Mouse (Mus musculus): ENCODE data around the gene Pard3.

The Pard3 gene

DNA sequence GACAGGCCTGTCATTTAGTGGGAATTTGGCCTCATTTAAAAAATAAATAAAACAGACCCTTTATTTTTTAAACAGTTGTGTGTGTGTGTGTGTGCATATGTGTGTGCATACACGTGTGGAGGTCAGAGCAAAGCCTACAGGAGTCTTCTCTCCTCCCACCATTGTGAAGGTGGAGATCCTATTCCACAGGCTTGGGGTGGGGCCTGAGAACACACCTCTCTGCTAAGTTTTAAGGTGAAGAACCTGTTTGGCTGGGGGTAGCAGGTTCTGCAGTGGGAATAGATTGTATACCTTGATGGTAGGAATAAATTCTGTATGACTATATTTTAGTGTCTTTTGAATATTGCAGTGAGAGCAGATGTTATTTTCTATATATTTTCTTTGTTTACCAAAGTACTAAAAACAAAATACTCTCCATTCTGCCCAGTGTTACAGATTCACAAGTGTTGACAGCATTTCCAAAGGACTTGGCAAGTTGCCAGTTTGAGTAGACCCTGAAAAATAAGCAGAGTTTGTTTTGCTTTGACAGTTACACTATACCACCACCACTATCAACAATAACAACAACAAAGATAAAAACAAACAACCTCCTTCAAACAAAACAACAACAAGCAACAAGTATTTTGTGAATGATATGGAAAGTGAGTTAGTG lies 35.9 kb downstream of the Pard3 start:
- DNase-seq (ENCODE audit: low read depth, low spot score) = no peak
- Histone ChIP-seq H3K27me3 (ENCODE audit: control insufficient read depth, insufficient read depth, low read length, poor library complexity, severe bottlenecking) (no peaks in the 10 kb centered on the region), H3K36me3 (ENCODE audit: control insufficient read depth, insufficient read depth, low read length, poor library complexity, severe bottlenecking) (no peaks in the 10 kb centered on the region)

DNA sequence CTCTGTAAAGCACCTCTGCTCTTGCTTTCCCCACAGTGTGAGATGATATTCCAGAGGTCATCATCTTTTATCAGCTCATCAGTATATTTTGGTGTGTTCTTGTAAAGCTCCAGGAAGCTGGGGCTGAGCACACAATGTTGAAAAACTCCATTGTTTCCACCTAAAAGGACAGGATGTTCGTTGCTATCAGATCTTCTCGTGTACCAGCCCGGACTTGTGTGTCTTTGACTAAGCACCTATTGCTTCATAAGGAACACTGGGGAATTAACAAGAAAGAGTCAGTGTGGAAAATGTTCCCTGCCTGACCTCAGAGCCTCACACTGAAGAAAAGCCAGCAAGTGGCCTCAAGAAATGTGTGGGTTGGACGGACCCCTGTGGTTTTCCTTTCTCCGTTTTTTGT lies 39.6 kb downstream of the Pard3 start:
- DNase-seq (ENCODE audit: low read depth, low spot score) = no peak
- Histone ChIP-seq H3K36me3 (ENCODE audit: control insufficient read depth, insufficient read depth, low read length, poor library complexity, severe bottlenecking) (no peaks in the 10 kb centered on the region), H3K27me3 (ENCODE audit: control insufficient read depth, insufficient read depth, low read length, poor library complexity, severe bottlenecking) (no peaks in the 10 kb centered on the region)

DNA sequence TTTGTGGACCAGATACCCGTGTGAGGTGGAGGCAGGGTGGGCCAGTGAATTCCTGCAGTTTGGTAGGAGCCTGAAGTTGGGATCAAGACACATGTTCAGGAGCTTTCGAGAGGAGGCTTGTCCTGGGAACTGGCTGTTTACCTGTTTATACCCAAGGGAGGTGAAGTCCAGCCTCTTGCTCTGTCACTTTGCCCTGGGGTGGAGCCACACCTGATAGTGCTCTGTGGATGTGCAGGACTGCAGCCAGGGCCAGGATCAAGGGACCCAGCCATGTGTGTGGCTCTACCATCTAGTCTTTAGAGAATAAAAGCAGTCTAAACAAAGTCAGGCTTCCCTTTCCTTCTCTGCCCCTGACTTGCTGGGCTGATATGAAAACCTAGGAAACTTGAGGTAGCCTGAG lies 40.9 kb downstream of the Pard3 start:
- Histone ChIP-seq H3K36me3 (ENCODE audit: control insufficient read depth, insufficient read depth, low read length, poor library complexity, severe bottlenecking) (no peaks in the 10 kb centered on the region), H3K27me3 (ENCODE audit: control insufficient read depth, insufficient read depth, low read length, poor library complexity, severe bottlenecking) (no peaks in the 10 kb centered on the region)
- no peak for DNase-seq (ENCODE audit: low read depth, low spot score)

DNA sequence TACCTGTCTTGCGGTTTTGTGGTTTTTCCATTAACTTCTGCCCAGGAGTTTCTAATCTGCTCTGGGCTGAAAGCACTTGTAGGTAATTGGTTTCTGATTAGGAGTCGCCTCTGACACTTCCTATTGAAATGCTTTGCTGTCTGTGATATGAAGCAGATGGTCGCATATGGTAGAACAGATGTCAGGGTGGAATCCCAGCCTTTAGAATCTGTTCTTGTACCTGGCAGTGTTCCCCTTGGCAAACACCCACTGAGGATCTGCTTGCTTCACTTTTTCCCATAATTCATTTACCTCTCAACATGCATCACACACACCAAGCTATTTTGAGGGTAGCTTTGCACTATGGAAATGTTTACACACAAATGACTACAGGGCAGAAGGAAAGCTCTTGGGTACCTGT lies 44.2 kb downstream of the Pard3 start:
- Histone ChIP-seq H3K36me3 (ENCODE audit: control insufficient read depth, insufficient read depth, low read length, poor library complexity, severe bottlenecking) (no peaks in the 10 kb centered on the region), H3K27me3 (ENCODE audit: control insufficient read depth, insufficient read depth, low read length, poor library complexity, severe bottlenecking) (no peaks in the 10 kb centered on the region)
- DNase-seq (ENCODE audit: low read depth, low spot score) = no peak

DNA sequence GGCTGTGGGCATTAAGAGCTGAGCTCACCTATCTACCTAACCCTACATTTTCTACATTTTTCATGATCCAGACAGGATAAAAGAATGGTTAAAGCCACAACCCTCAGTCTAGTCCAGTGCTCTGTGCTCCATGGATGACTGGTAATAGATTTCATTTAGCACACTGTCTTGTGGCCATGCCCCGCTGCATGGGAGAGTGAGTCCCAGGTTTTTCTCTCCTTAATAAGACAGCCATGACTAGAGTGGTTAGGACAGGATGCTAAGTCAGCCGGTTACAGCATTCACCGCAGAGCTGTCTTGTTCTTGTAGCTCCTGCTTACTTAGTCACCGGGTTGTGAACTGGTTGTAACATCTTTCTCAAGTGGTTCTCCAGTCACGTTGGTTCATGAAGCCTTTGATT lies 49.5 kb downstream of the Pard3 start:
- DNase-seq (ENCODE audit: low read depth, low spot score) = no peak
- H3K27me3 ChIP-seq (ENCODE audit: control insufficient read depth, insufficient read depth, low read length, poor library complexity, severe bottlenecking) = no peaks in the 10 kb centered on the region
- no peaks in the 10 kb centered on the region for H3K36me3 ChIP-seq (ENCODE audit: control insufficient read depth, insufficient read depth, low read length, poor library complexity, severe bottlenecking)

DNA sequence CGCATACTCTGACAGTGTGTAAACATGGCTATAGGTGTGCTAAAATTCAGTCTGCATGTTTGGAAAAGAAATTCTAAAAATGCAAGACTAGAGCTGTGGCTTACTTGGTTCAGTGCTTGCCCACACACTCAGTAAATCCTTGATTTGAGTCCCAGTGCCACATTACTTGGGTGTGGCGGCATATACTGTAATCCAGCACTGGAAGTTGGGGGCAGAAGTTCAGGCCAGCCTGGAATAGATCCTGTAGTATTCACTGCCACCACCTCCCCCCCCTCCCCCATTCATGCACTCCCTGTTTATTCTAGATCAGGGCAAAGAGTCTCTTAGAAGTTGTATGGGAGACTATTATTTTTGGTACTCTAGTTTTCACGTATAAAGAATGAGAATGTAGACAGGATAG lies 52.1 kb downstream of the Pard3 start:
- Histone ChIP-seq H3K27me3 (ENCODE audit: control insufficient read depth, insufficient read depth, low read length, poor library complexity, severe bottlenecking) (no peaks in the 10 kb centered on the region), H3K36me3 (ENCODE audit: control insufficient read depth, insufficient read depth, low read length, poor library complexity, severe bottlenecking) (no peaks in the 10 kb centered on the region)
- no peak for DNase-seq (ENCODE audit: low read depth, low spot score)

DNA sequence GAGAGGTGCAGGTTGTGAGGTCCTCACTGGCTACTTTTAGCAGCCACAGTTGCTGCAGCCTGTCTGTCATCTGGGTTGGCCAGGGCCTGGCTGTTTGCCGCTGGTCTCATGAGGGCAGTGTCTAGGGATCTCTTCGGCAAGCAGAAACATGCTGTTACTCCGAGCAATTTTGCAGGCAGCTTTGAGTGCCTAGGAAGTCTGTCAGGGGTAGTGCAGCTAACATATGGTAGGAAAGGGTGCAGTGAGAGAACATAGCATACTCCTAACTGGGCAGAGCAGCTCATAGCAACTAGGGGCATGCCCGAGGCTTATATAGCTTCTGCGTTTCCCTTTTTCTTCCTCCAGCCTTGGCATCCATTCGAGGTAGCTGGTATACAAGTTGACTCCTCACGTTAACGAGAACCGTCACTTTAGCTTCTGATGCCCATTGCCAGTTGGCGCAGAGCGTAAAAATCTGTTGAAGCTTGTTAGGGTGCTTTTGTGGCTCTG lies 54.7 kb downstream of the Pard3 start:
- Histone ChIP-seq H3K36me3 (ENCODE audit: control insufficient read depth, insufficient read depth, low read length, poor library complexity, severe bottlenecking) (no peaks in the 10 kb centered on the region), H3K27me3 (ENCODE audit: control insufficient read depth, insufficient read depth, low read length, poor library complexity, severe bottlenecking) (no peaks in the 10 kb centered on the region)
- DNase-seq (ENCODE audit: low read depth, low spot score) = no peak

DNA sequence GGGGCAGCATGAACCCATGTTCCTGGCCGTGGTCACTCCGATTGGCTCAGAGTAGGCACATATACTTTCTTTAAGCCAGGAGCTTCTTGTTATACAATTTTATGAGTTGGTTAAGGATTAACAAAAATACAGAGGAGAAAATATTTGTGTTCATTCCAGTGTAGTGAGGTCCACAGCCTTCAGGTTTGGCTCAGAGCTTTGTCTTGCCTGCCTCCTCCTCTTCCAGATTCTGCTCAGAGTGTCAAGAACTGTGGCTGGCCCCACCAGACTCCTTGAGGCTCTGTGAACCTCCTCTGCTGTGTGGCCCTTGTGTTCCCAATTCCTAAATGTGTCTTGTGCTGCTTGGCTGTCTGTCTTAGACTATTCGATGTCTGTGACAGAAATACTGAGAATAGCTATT lies 59.7 kb downstream of the Pard3 start:
- H3K36me3 ChIP-seq (ENCODE audit: control insufficient read depth, insufficient read depth, low read length, poor library complexity, severe bottlenecking) = no peaks in the 10 kb centered on the region
- H3K27me3 ChIP-seq (ENCODE audit: control insufficient read depth, insufficient read depth, low read length, poor library complexity, severe bottlenecking) = no peaks in the 10 kb centered on the region
- no peak for DNase-seq (ENCODE audit: low read depth, low spot score)

DNA sequence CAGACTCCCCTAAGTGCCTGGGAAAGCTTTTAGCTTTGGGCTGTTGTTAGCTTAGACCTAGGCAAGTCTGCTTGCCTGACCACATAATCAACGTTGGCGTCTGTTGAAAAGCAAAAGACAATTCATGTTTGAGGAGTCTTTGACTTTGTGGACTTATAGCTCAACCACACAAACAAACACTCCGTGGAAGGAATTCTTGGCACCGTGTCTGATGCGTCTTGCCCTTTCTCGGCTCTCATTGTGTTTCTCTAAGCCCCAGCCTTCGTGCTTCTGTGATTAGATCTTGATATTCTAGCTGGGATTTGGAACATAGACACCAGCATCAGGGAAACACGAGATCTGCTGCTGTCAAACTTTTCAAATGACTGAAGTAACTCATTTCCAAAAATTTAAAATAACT lies 61.1 kb downstream of the Pard3 start:
- DNase-seq (ENCODE audit: low read depth, low spot score) = no peak
- no peaks in the 10 kb centered on the region for H3K36me3 ChIP-seq (ENCODE audit: control insufficient read depth, insufficient read depth, low read length, poor library complexity, severe bottlenecking)
- no peaks in the 10 kb centered on the region for H3K27me3 ChIP-seq (ENCODE audit: control insufficient read depth, insufficient read depth, low read length, poor library complexity, severe bottlenecking)

DNA sequence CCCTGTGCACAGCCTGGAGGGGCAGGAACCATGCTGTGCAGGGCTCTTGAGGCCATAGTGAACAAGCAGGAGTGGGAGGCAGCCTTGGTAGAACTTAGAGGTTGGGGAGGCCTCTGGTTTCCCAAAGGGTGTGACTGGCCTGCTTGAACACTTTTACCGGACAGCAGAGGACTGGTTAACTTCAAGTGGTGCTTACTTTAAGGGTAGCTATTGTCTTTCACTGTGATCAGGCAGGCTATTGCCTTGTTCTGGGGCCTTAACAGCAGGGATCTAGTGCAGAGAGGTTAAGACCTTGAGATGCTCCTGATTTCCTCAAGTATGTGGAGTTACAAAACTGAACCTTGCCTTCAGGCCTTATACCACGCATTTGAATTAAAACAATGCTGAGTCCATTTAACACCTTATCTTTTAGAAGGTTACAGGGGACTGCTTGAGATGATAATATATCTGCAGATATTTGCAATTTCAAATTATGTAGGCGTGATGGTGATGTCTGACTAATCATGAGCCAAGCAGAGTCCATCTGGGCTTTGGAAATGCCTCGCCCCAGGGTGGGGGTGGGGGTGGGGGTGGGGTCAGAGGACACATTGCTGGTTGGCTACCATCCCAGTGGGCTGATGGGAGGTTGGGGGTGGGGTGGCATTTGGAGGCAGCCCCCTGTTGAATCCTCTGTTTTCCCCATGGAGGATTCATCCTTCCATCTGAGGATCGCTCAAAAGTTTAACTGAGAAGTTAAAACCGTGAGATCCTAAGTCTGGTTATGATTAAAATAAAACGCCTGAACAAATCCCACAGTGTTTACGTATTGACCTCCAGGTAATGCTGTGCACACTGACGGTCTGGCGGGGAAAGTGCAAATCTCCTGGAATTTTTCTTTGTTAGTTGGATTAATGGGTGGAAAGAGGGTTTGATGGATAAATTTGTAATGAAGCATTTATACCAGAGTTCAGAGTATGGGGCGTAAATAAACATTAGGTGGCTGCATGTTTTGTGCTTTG lies 62.3 kb downstream of the Pard3 start:
- H3K27me3 ChIP-seq (ENCODE audit: control insufficient read depth, insufficient read depth, low read length, poor library complexity, severe bottlenecking) = no peaks in the 10 kb centered on the region
- H3K36me3 ChIP-seq (ENCODE audit: control insufficient read depth, insufficient read depth, low read length, poor library complexity, severe bottlenecking) = no peaks in the 10 kb centered on the region
- DNase-seq (ENCODE audit: low read depth, low spot score) = no peak

DNA sequence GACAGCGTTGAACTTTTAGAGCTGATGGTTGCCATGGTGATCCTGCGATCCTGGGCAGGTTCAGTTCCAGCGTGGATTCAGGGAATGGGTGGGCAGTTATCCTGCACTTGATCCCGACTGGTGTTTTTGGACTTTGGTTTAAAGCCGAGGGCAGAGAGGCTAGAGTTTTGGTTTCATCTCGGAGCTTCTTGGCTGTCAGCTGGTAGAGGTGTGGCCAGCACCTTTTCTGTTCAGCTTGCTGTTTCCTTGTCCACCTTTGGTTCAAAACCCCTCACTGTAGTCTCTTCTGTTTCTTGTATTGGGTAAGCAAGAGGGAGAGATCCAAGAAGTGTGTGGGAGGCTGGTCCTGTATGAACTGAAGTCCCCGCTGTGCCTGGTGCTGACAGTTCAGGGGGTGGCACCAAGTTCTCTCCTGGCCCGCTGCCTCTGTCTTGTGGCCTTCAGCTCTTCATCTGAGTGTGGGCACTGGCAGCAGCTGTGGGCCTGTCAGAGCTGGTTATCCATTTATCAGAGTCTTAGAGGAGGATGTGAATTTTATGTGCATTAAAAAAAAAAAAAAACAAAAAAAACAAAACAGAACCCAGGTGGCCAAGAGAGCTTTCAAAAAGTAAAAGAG lies 65.2 kb downstream of the Pard3 start:
- Histone ChIP-seq H3K27me3 (ENCODE audit: control insufficient read depth, insufficient read depth, low read length, poor library complexity, severe bottlenecking) (no peaks in the 10 kb centered on the region), H3K36me3 (ENCODE audit: control insufficient read depth, insufficient read depth, low read length, poor library complexity, severe bottlenecking) (no peaks in the 10 kb centered on the region)
- no peak for DNase-seq (ENCODE audit: low read depth, low spot score)

DNA sequence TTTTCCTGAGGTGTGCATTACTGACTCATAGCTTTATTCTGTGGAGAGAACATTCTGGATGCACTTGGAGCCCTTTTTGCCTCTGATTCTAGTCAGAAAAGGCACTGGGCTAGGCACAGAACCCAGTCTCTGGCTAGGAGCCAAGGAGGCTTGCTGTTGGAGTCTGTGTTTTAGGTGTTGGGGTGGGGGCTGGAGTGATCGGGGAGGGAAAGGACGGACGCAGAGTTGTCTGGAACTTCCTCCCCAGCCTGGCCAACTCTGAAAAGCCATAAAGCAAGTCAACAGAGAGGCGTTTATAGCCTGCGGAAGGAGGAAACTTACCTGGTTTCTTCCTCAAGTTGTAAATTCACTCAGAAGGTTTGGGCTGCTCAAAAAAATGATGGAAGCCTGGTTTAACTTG lies 70.6 kb downstream of the Pard3 start:
- DNase-seq (ENCODE audit: low read depth, low spot score) = no peak
- H3K27me3 ChIP-seq (ENCODE audit: control insufficient read depth, insufficient read depth, low read length, poor library complexity, severe bottlenecking) = no peaks in the 10 kb centered on the region
- no peaks in the 10 kb centered on the region for H3K36me3 ChIP-seq (ENCODE audit: control insufficient read depth, insufficient read depth, low read length, poor library complexity, severe bottlenecking)

DNA sequence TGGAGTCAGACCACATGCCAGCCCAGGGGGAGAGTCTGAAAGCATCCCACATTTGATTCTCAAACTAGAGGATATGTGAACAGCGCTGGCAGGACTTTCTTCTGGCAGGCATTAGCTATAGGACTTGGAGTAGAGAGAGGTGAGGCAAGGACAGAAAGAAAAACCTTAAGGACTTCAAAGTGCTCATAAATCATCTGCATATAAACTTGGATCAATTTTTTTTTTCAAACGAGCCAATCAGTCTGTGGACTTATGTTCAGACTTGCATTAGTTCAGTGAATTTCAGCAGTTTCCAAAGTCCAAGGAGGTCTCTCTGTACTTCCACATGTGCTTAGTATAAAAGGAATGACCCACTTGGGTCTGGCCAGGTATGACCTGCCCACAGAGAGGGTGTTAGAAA lies 72.5 kb downstream of the Pard3 start:
- DNase-seq (ENCODE audit: low read depth, low spot score) = no peak
- Histone ChIP-seq H3K27me3 (ENCODE audit: control insufficient read depth, insufficient read depth, low read length, poor library complexity, severe bottlenecking) (no peaks in the 10 kb centered on the region), H3K36me3 (ENCODE audit: control insufficient read depth, insufficient read depth, low read length, poor library complexity, severe bottlenecking) (no peaks in the 10 kb centered on the region)

DNA sequence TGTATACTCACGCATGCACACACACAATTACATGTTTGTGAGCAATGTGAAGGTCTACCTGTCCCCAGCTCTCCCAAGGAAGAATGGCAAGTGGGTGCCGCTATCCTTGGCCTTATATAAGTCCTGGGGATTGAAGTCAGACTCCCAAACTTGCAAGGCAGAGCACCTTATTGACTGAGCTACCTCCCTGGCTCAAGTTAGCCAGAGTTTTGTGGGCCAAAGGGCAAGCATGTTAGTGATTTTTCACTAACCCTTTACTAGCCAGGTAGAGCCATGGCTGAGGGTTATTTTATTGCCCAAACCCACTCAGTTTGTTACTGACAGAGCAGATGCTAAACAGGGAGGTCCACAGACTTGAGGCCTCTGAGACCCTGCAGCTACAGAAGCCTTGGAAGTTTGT lies 73.1 kb downstream of the Pard3 start:
- Histone ChIP-seq H3K27me3 (ENCODE audit: control insufficient read depth, insufficient read depth, low read length, poor library complexity, severe bottlenecking) (no peaks in the 10 kb centered on the region), H3K36me3 (ENCODE audit: control insufficient read depth, insufficient read depth, low read length, poor library complexity, severe bottlenecking) (no peaks in the 10 kb centered on the region)
- DNase-seq (ENCODE audit: low read depth, low spot score) = no peak

DNA sequence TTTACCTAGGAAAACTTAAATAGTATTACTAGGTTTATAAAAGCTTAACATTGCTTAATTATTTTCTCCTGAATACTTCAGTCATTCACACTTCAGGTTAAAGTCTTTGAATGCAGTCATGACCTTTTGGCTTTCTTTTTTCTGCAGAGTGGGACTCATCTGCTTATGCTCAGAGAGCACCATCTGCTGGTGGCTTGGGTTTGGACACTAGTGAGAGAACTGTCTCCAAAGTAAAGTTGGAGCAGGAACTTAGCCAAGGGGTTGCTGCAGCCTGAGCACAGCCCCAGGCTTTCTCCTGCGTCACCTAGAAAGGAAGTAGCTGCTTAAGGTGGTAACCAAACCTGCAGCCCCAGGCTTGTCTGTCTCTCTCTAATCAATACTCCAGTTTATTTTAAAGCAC lies 75.5 kb downstream of the Pard3 start:
- no peaks in the 10 kb centered on the region for H3K36me3 ChIP-seq (ENCODE audit: control insufficient read depth, insufficient read depth, low read length, poor library complexity, severe bottlenecking)
- DNase-seq (ENCODE audit: low read depth, low spot score) = peak; percentile 15
- no peaks in the 10 kb centered on the region for H3K27me3 ChIP-seq (ENCODE audit: control insufficient read depth, insufficient read depth, low read length, poor library complexity, severe bottlenecking)

All from splenic B cell, adult 2 months (primary cell).